Mouse (Mus musculus) MEL (cell line): Measurements from ENCODE around the gene Prdm16. TPM values are rescaled to one million over a fixed set of nuclear protein-coding genes. Genes with fewer than 3 reads are reported as not detected.

Experiments used
- DNase-seq: peaks from one replicate; pipeline ENCODE4 v3.0.0; 2011; ENCODE audit warnings: low read depth, low spot score
- H3K27ac ChIP-seq: 2 replicates; pipeline ENCODE4 v1.5.1; 2012; ENCODE audit warnings: low read depth, mild to moderate bottlenecking, control low read depth, low read length, moderate library complexity; ENCODE audit not compliant: control insufficient read depth
- H3K27me3 ChIP-seq, 2 experiments: fragments of 150-350 bp in 1 of 2; sonication (generic) in 1 of 2; 2 replicates each; pipeline ENCODE4 v1.6.1; 2012; ENCODE audit warnings: low read length in 2 of 2, mild to moderate bottlenecking in 2 of 2, improper control_type of control experiment in 1 of 2, moderate library complexity in 1 of 2; ENCODE audit not compliant: insufficient read depth in 2 of 2, control insufficient read depth in 1 of 2
- H3K36me3 ChIP-seq, 2 experiments: 2 replicates each; pipeline ENCODE4 v1.6.1; 2012 to 2014; ENCODE audit warnings: low read length in 2 of 2, improper control_type of control experiment in 1 of 2, inconsistent platforms in 1 of 2, mild to moderate bottlenecking in 1 of 2; ENCODE audit not compliant: insufficient read depth in 2 of 2, control insufficient read depth in 1 of 2
- H3K4me1 ChIP-seq, 2 experiments: fragments of 150-350 bp in 1 of 2; sonication (generic) in 1 of 2; 2 replicates each; pipeline ENCODE4 v1.6.1; 2012; ENCODE audit warnings: low read length in 2 of 2, improper control_type of control experiment in 1 of 2, mild to moderate bottlenecking in 1 of 2; ENCODE audit not compliant: insufficient read depth in 2 of 2, control insufficient read depth in 1 of 2
- H3K4me3 ChIP-seq, 2 experiments: fragments of 150-350 bp in 1 of 2; sonication (generic) in 1 of 2; 2 replicates each; pipeline ENCODE4 v1.5.1; 2012; ENCODE audit warnings: low read depth in 2 of 2, low read length in 2 of 2, mild to moderate bottlenecking in 2 of 2, moderate library complexity in 2 of 2, control low read depth in 1 of 2, improper control_type of control experiment in 1 of 2; ENCODE audit not compliant: control insufficient read depth in 1 of 2, insufficient read depth in 1 of 2
- H3K79me2 ChIP-seq: 2 replicates; pipeline ENCODE4 v1.6.1; 2012; ENCODE audit warnings: mild to moderate bottlenecking, low read length, moderate library complexity; ENCODE audit not compliant: control insufficient read depth, poor library complexity, insufficient read depth
- H3K9ac ChIP-seq: 2 replicates; pipeline ENCODE4 v1.6.1; 2012; ENCODE audit warnings: low read depth, mild to moderate bottlenecking, control low read depth, low read length, moderate library complexity; ENCODE audit not compliant: control insufficient read depth, poor library complexity, severe bottlenecking
- H3K9me3 ChIP-seq: fragments of 150-350 bp; sonication (generic); replicated peaks from 2 replicates; pipeline ENCODE4 v1.6.1; 2012; ENCODE audit warnings: mild to moderate bottlenecking, low read length, improper control_type of control experiment, moderate library complexity; ENCODE audit not compliant: insufficient read depth
- BHLHE40 ChIP-seq: IDR thresholded peaks from 2 replicates; pipeline ENCODE4 v1.6.1; 2012; ENCODE audit warnings: low read depth, mild to moderate bottlenecking, inconsistent platforms, low read length, improper control_type of control experiment, borderline replicate concordance
- CHD1 ChIP-seq: IDR thresholded peaks from 2 replicates; pipeline ENCODE4 v1.6.1; 2012; ENCODE audit warnings: low read depth, mild to moderate bottlenecking, inconsistent platforms, low read length, improper control_type of control experiment
- CHD2 ChIP-seq: IDR thresholded peaks from 2 replicates; pipeline ENCODE4 v1.6.1; 2011; ENCODE audit warnings: low read length, improper control_type of control experiment
- CTCF ChIP-seq, 3 experiments: IDR thresholded peaks in 2 of 3; conservative IDR thresholded peaks in 1 of 3; 2 replicates each; pipeline ENCODE4 v1.5.1; 2011 to 2012; ENCODE audit warnings: low read length in 3 of 3, low read depth in 2 of 3, mild to moderate bottlenecking in 2 of 3, improper control_type of control experiment in 1 of 3, inconsistent platforms in 1 of 3, mixed read lengths in 1 of 3, moderate library complexity in 1 of 3; ENCODE audit not compliant: control insufficient read depth in 1 of 3, insufficient read depth in 1 of 3, poor library complexity in 1 of 3, severe bottlenecking in 1 of 3
- E2F4 ChIP-seq: IDR thresholded peaks from 2 replicates; pipeline ENCODE4 v1.6.1; 2011; ENCODE audit warnings: low read depth, low read length, improper control_type of control experiment, borderline replicate concordance
- GABPA ChIP-seq: IDR thresholded peaks from 2 replicates; pipeline ENCODE4 v1.6.1; 2012; ENCODE audit warnings: low read depth, mild to moderate bottlenecking, inconsistent platforms, low read length, improper control_type of control experiment, moderate library complexity
- GATA1 ChIP-seq: IDR thresholded peaks from 2 replicates; pipeline ENCODE4 v1.6.1; 2011; ENCODE audit warnings: low read depth, low read length, improper control_type of control experiment
- HCFC1 ChIP-seq: IDR thresholded peaks from 2 replicates; pipeline ENCODE4 v1.6.1; 2012; ENCODE audit warnings: low read depth, mild to moderate bottlenecking, inconsistent platforms, low read length, improper control_type of control experiment, moderate library complexity
- JUND ChIP-seq: IDR thresholded peaks from 2 replicates; pipeline ENCODE4 v1.6.1; 2011; ENCODE audit warnings: low read depth, mild to moderate bottlenecking, improper control_type of control experiment, low read length
- MAFK ChIP-seq: IDR thresholded peaks from 2 replicates; pipeline ENCODE4 v1.6.1; 2011; ENCODE audit warnings: low read depth, mild to moderate bottlenecking, low read length, improper control_type of control experiment, borderline replicate concordance
- MAX ChIP-seq: IDR thresholded peaks from 2 replicates; pipeline ENCODE4 v1.6.1; 2011; ENCODE audit warnings: low read length, improper control_type of control experiment
- MAZ ChIP-seq: IDR thresholded peaks from 2 replicates; pipeline ENCODE4 v1.6.1; 2012; ENCODE audit warnings: low read depth, mild to moderate bottlenecking, inconsistent platforms, low read length, improper control_type of control experiment
- MXI1 ChIP-seq: IDR thresholded peaks from 2 replicates; pipeline ENCODE4 v1.6.1; 2011; ENCODE audit warnings: mild to moderate bottlenecking, low read depth, low read length, improper control_type of control experiment
- MYB ChIP-seq: IDR thresholded peaks from 2 replicates; pipeline ENCODE4 v1.6.1; 2011; ENCODE audit warnings: mild to moderate bottlenecking, low read depth, low read length, improper control_type of control experiment
- MYC ChIP-seq: IDR thresholded peaks from 2 replicates; pipeline ENCODE4 v1.6.1; 2011; ENCODE audit warnings: low read depth, mild to moderate bottlenecking, low read length, improper control_type of control experiment, moderate library complexity
- NELFE ChIP-seq: IDR thresholded peaks from 2 replicates; pipeline ENCODE4 v1.6.1; 2011; ENCODE audit warnings: low read depth, low read length, improper control_type of control experiment
- RAD21 ChIP-seq: IDR thresholded peaks from 2 replicates; pipeline ENCODE4 v1.6.1; 2011; ENCODE audit warnings: mild to moderate bottlenecking, low read depth, low read length, improper control_type of control experiment
- SIN3A ChIP-seq: IDR thresholded peaks from 2 replicates; pipeline ENCODE4 v1.6.1; 2012; ENCODE audit warnings: low read length, improper control_type of control experiment, inconsistent platforms
- SMC3 ChIP-seq: IDR thresholded peaks from 2 replicates; pipeline ENCODE4 v1.6.1; 2011; ENCODE audit warnings: low read depth, low read length, improper control_type of control experiment
- UBTF ChIP-seq: IDR thresholded peaks from 2 replicates; pipeline ENCODE4 v1.6.1; 2012; ENCODE audit warnings: low read depth, mild to moderate bottlenecking, inconsistent platforms, low read length, improper control_type of control experiment, moderate library complexity, borderline replicate concordance; ENCODE audit not compliant: insufficient read depth
- ZKSCAN1 ChIP-seq: IDR thresholded peaks from 2 replicates; pipeline ENCODE4 v1.6.1; 2012; ENCODE audit warnings: low read depth, mild to moderate bottlenecking, inconsistent platforms, low read length, improper control_type of control experiment, moderate library complexity
- ZNF384 ChIP-seq: IDR thresholded peaks from 2 replicates; pipeline ENCODE4 v1.6.1; 2012; ENCODE audit warnings: low read depth, mild to moderate bottlenecking, inconsistent platforms, low read length, improper control_type of control experiment
- polyA plus RNA-seq, 2 experiments: library from polyadenylated mRNA; stranded (reverse) in 1 of 2; unstranded in 1 of 2; fragments of >175 nt in 1 of 2; fragments of >200 nt in 1 of 2; gene quantifications; 2 replicates each; pipeline versions ENCODE4 v1.2.1 to v1.2.4; 2012; ENCODE audit warnings: low replicate concordance in 2 of 2, low read depth in 1 of 2; ENCODE audit not compliant: insufficient read length in 2 of 2, insufficient read depth in 1 of 2, missing spikeins in 1 of 2
- total RNA-seq: library from RNA; depleted of rRNA; stranded (reverse); fragments of 300-350 nt; gene quantifications from 2 replicates; pipeline ENCODE4 v1.2.3, GENCODE M21; 2012

Gene Prdm16
- total and polyA plus RNA-seq, 3 experiments = not detected

DNA sequence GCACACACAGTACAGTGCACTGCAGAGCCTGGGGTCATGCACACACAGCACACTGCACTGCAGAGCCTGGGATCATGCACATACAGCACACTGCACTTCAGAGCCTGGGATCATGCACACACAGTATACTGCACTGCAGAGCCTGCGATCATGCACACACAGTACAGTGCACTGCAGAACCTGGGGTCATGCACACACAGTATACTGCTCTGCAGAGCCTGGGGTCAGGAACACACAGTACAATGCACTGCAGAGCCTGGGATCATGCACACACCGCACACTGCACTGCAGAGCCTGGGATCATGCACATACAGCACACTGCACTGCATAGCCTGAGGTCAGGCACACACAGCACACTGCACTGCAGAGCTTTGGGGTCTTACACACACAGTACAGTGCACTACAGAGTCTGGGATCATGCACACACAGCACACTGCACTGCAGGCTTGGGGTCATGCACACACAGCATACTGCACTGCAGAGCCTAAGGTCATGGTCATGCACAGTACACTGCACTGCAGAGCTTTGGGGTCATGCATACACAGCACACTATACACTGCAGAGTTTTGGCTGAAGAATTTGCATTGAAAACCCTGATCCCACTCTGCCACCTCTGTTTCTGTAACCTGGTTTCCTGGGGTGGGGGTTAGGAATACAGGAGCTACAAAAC lies 324.4 kb downstream of the Prdm16 start:
- Histone ChIP-seq H3K36me3 (no peaks in the 10 kb centered on the region), H3K4me3 (no peak overlapping the region), H3K4me1 (no peaks in the 10 kb centered on the region)
- no peak for TF ChIP-seq E2F4
- TF ChIP-seq RAD21 = no peak
- no peak for TF ChIP-seq GATA1
- TF ChIP-seq MAX = no peak
- TF ChIP-seq, all 39 proteins: peak for 0
- Histone ChIP-seq H3K9me3 (no peaks in the 10 kb centered on the region), H3K27me3 (no peaks in the 10 kb centered on the region), H3K9ac (no peak overlapping the region), H3K79me2 (no peaks in the 10 kb centered on the region), H3K27ac (no peak overlapping the region)
- DNase-seq = no peak

DNA sequence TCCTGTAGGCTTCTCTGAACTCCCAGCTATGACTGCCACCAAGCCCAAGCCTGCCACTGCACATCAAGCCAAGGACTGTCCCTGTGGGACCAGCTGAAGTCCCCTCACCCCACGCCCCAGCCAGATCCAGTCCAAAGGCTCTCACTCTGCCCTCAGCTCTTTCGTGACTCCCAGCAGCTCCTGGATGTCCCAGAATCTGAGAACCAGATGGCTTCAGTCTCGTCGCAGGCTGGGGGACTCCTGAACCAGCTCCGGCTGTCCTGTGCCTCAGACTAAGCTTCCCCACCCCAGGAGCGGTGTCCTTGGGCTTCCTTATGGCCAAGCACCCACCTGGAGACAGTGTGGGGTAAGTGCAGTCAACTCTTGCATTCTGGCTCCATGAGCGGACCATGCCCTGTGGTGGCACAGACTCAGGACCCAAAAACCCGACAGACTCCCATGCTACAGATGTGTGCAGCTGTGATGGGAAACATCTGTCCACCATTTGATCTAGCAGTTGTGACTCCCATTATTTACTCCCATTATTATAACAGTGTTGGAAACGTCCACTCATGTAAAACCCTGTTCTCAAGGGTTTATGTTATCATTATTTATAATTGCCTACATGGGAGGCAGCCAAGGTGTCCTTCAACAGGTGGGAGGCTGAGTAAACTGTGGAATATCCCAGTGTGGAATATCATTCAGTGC lies 326.0 kb downstream of the Prdm16 start:
- Histone ChIP-seq H3K79me2 (no peaks in the 10 kb centered on the region), H3K9me3 (no peaks in the 10 kb centered on the region), H3K27ac (no peak overlapping the region), H3K9ac (no peak overlapping the region), H3K4me3 (no peak overlapping the region), H3K27me3 (no peaks in the 10 kb centered on the region), H3K4me1 (no peaks in the 10 kb centered on the region), H3K36me3 (no peaks in the 10 kb centered on the region)
- no peak for TF ChIP-seq MYC
- TF ChIP-seq JUND = no peak
- no peak for TF ChIP-seq CHD2
- no peak for TF ChIP-seq MAX
- TF ChIP-seq SIN3A = no peak
- TF ChIP-seq CTCF (IDR thresholded peaks at IDR 0.05 in 2 of 3, conservative IDR thresholded peaks at IDR 0.05 in 1 of 3; ENCODE audit: control insufficient read depth in 1 of 3, insufficient read depth in 1 of 3, low read depth in 2 of 3, low read length in 3 of 3, poor library complexity in 1 of 3, severe bottlenecking in 1 of 3) = no peak
- no peak for TF ChIP-seq UBTF
- TF ChIP-seq MYB = no peak
- no peak for TF ChIP-seq HCFC1
- TF ChIP-seq GABPA = no peak
- no peak for TF ChIP-seq ZKSCAN1
- no peak for TF ChIP-seq ZNF384
- TF ChIP-seq CHD1 = no peak
- TF ChIP-seq BHLHE40 = no peak
- TF ChIP-seq GATA1 = no peak
- no peak for TF ChIP-seq NELFE
- no peak for TF ChIP-seq SMC3
- no peak for TF ChIP-seq MAZ
- TF ChIP-seq MXI1 = no peak
- no peak for TF ChIP-seq MAFK
- no peak for DNase-seq
